Mouse (Mus musculus) G1E (cell line): ENCODE data around the gene Fbxl18.

Source experiments
- CTCF ChIP-seq: IDR thresholded peaks from 2 replicates; pipeline ENCODE4 v1.5.1; 2012; ENCODE audit warnings: low read depth, low read length, inconsistent platforms, mixed read lengths
- GATA1 ChIP-seq: IDR thresholded peaks from 2 replicates; pipeline ENCODE4 v1.6.1; 2012; ENCODE audit warnings: borderline replicate concordance, low read length, inconsistent platforms, mixed read lengths
- POLR2AphosphoS5 ChIP-seq: IDR thresholded peaks from 2 replicates; pipeline ENCODE4 v1.6.1; 2012; ENCODE audit warnings: low read depth, low read length, inconsistent platforms; ENCODE audit not compliant: insufficient replicate concordance

GRCm38 (mm10) chr5:142823096-142824062 lies 71.8 kb downstream of the Fbxl18 start:
- no peak for TF ChIP-seq CTCF
- TF ChIP-seq POLR2AphosphoS5 = no peak
- no peak for TF ChIP-seq GATA1
